Mouse (Mus musculus) Patski (cell line): ENCODE data around the gene Cdh15. TPM values are rescaled to one million over a fixed set of nuclear protein-coding genes. Genes with fewer than 3 reads are reported as not detected.

Source experiments
- ATAC-seq: fragments of 100-300 bp; one replicate; pipeline ENCODE4 v1.8.0; 2021
- CTCF ChIA-PET: fragments of 350-600 bp; sonication (Branson Sonifier 250); formaldehyde crosslinking; loops from one replicate; lab custom pipeline; 2022; ENCODE audit warnings: inconsistent platforms; lab: Charles Lee
- POLR2A ChIA-PET: fragments of 350-600 bp; sonication (Branson Sonifier 250); formaldehyde crosslinking; loops from one replicate; lab custom pipeline; 2022; ENCODE audit warnings: antibody characterized with exemption, inconsistent platforms; lab: Charles Lee
- DNase-seq: peaks from one replicate; pipeline ENCODE4 v3.0.0-alpha.2; 2011; ENCODE audit warnings: low read depth, low spot score
- H3K27me3 ChIP-seq: fragments of 371-371 bp; one replicate; pipeline ENCODE4 v1.5.1; 2021
- CTCF ChIP-seq: fragments of 100-300 bp; IDR thresholded peaks from one replicate; pipeline ENCODE4 v1.5.1; 2021
- in situ Hi-C: fragments of 300-500 bp; cut with MboI; formaldehyde crosslinking; loops from 3 replicates; pipeline ENCODE4 v1.11.1; 2018; ENCODE audit warnings: low pct_unique_long_range_greater_than_20kb, mixed read lengths
- polyA plus RNA-seq: library from polyadenylated mRNA; unstranded; gene quantifications from one replicate; pipeline ENCODE4 v1.2.3, GENCODE M21; 2021

Gene Cdh15
- polyA plus RNA-seq, 1 experiment from 2014 or later: 0.12 TPM

DNA sequence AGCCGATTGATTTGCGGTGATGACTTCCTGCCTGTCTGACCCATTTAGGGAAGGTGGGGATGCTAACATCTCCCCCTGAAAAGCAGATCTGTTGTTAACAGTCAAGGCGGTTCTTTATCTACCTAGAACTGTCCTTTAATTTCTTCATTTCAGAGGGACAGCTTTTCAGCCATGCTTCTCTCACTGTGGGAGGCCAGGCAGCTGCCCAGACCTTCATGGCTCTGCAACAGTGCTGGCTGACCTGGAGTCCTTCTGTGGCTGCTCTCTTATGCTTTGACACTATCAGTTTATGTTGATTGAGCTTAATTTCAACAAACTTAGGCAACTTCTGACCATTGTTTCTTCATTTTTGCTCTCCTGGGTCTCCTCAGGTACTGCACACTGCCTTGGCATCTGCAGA, 32.5 kb downstream of the Cdh15 start:
- no peak for TF ChIP-seq CTCF
- ATAC-seq (no peak), DNase-seq (no peak)
- ChIA-PET POLR2A (no interaction called here), CTCF (no interaction called here)
- in situ Hi-C loops: no loop called here
- H3K27me3 ChIP-seq: no peaks in the 10 kb centered on the region

DNA sequence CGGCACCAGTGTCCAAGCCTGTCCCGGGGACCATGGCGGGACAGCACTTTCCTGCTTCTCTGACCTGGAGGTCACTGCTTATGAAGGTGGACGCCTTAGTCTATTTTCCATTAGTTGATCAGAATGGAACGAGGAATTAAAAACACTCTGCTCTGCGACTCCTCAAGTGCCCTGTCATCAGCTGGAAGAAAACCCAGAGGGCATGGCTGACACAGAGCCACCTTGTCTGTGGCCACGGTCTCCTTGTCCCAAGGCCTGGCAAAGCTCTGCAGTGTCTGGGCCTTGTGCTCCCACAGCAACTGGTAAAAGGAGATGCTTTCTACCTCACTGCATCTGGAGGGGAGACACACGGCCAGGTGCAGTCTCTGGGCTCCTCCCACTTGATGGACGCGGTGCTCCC, 35.9 kb downstream of the Cdh15 start:
- ATAC-seq (no peak), DNase-seq (no peak)
- no peak for TF ChIP-seq CTCF
- in situ Hi-C loops: no loop called here
- ChIA-PET POLR2A (no interaction called here), CTCF (no interaction called here)
- no peaks in the 10 kb centered on the region for H3K27me3 ChIP-seq

DNA sequence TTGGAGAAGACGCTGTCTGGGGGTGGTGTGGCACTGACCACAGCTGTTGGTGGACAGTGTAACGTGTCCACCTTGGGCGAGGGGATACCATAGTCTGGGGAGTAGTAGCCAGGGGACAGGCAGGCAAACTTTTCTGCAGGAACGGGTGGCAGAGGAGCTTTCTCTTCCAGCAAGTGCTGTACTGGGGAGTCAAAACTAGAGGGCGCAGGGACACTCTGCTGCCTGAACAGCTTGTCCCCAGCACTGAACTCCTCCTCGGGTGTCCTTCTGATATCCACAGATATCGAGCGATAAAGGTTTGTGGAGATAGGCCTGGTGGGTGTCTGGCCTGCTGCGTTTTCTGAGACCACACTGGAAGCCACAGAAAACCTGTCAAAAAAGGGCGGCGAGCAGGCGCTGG, 43.7 kb downstream of the Cdh15 start:
- H3K27me3 ChIP-seq: no peaks in the 10 kb centered on the region
- TF ChIP-seq CTCF: no peak
- DNase-seq: no peak
- ChIA-PET CTCF (interaction anchor here (1.2 kb wide), 1 partner anchor 15 kb away, joined by 4 read pairs; no protein-coding TSS in a partner anchor), POLR2A (no interaction called here)
- in situ Hi-C loops: no loop called here
- no peak for ATAC-seq

DNA sequence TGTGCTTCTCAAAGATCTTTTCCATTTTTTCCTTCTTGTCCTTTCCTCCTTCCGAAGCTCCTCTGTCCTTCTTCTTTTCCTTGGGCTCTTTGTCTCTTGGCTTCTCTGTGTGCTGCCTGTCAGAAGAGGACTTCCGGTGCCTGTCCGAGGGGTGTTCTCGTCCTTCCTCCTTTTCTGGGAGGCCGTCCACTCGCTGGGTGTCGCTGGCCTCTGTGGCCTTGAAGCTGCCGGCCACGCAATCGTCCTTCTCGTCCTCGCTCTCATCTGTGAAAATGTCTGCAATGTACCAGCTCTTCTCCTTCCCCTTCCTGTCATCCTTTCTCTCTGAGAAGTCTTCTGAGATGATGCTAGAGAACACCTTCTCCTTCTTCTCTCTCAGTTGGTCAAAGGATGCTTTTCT, 45.7 kb downstream of the Cdh15 start:
- in situ Hi-C loops: no loop called here
- TF ChIP-seq CTCF: no peak
- no peak for ATAC-seq
- no peaks in the 10 kb centered on the region for H3K27me3 ChIP-seq
- POLR2A ChIA-PET: interaction anchor here (0.6 kb wide), 1 partner anchor 84 kb away, joined by 3 read pairs; no protein-coding TSS in a partner anchor
- DNase-seq: no peak
- CTCF ChIA-PET: no interaction called here

DNA sequence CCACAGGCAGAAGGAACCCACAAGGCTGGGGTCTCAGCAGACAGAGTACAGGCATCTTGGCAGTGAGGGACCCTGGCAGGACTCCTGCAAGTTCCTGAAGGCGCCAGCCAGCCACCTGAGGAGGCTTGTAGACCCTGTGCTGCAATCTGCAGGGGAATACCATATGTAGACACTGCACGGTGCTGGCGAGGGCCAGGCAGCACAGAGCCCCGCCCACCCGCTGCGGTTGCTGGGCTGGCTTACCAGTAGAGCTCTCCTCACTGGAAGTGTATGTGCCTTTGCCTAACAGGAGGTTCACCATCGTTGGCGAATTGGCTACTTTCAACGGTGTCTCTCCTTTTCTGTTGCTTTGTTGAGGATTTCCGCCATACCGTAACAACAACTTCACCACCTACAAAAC, 48.6 kb downstream of the Cdh15 start:
- in situ Hi-C loops: no loop called here
- POLR2A ChIA-PET: no interaction called here
- no peaks in the 10 kb centered on the region for H3K27me3 ChIP-seq
- DNase-seq (no peak), ATAC-seq (no peak)
- CTCF ChIA-PET: interaction anchor here (2.0 kb wide), 1 partner anchor 9 kb away, joined by 4 read pairs; no protein-coding TSS in a partner anchor
- TF ChIP-seq CTCF: no peak

DNA sequence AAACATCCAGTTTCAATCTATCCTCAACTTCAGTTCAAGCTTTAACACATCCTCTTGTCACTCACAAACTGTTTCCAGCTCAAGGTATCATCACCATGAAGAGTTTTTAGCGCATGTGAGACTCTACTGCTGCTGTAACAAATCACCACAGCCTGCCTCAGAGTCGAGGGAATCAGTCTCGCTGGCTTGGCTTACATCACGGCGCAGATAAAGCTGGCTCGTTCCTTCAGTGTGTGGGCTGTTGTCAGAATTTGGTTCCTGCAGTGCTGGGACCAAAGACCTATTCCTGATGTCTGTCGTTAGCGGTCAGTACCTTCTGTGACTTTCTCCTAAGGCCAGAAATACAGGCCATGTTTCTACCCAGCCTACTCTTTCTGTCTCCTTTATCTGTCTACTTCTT, 49.4 kb downstream of the Cdh15 start:
- ChIA-PET POLR2A (interaction anchor here (0.6 kb wide), 1 partner anchor 60 kb away, joined by 3 read pairs; no protein-coding TSS in a partner anchor), CTCF (interaction anchor here (1.2 kb wide), 1 partner anchor 9 kb away, joined by 3 read pairs; no protein-coding TSS in a partner anchor)
- in situ Hi-C loops: no loop called here
- no peak for TF ChIP-seq CTCF
- H3K27me3 ChIP-seq: no peaks in the 10 kb centered on the region
- no peak for ATAC-seq
- DNase-seq: no peak

DNA sequence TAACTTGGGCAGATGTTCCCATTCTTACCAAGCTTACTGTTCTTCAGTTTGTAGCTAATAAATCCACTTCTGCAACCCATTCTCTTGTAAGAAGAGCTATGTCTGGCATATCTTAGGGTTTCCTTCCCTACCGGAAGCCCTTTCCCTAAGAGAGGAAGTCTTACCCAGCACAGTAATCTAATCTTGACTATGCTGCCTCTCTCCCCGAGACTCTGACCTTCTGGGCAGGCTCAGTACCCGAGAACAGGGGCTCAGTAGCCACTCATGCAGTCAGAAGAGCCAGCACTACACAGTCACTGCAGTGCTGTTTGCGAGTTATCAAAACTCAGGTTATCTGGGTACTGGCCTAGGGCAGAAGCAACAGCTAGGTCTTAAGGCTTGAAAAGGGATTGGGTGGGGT, 50.3 kb downstream of the Cdh15 start:
- H3K27me3 ChIP-seq: no peaks in the 10 kb centered on the region
- ChIA-PET POLR2A (no interaction called here), CTCF (interaction anchor here (1.2 kb wide), 1 partner anchor 8 kb away, joined by 3 read pairs; no protein-coding TSS in a partner anchor)
- no peak for TF ChIP-seq CTCF
- DNase-seq (no peak), ATAC-seq (no peak)
- in situ Hi-C loops: no loop called here

DNA sequence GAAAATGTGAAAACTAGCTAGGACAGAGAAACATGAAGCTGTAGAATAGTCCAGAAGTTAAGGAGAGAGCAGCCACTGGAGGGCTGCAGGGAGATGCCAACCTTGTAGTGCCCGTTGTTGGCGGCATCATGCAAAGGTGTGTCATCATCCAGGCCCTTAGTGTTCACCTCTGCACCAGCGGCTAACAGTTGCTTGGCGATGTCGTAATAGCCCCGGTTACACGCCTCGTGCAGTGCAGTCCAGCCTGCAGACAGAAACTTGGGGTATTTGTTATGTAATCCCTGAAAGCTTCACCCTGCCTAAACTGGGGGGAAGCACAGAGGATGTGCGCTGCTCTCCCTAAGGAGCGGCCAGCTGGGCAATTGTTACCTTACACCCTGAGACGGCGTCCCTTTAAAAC, 50.7 kb downstream of the Cdh15 start:
- in situ Hi-C loops: no loop called here
- ChIA-PET CTCF (no interaction called here), POLR2A (no interaction called here)
- TF ChIP-seq CTCF: no peak
- DNase-seq (no peak), ATAC-seq (no peak)
- H3K27me3 ChIP-seq: no peaks in the 10 kb centered on the region

DNA sequence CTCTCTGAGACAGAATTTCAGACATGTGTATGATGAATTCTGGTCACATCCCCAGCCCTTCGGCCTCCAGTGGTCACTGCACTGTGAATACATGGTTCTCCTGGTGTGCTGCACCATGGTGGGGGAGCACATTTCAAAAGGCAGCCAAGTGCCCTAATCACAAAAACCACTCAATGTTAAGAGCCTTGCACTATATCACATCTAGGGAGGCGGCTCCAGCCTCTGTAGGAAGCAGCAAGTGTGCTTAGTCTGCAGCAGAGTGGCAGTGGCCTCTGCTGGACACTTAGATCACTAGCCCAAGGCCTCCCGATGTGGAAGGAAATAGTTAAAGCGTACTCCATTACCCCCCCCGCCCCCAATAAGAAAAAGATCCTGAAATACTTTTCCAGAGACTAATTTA, 51.3 kb downstream of the Cdh15 start:
- DNase-seq: no peak
- H3K27me3 ChIP-seq: no peaks in the 10 kb centered on the region
- in situ Hi-C loops: no loop called here
- CTCF ChIA-PET: no interaction called here
- TF ChIP-seq CTCF: no peak
- POLR2A ChIA-PET: no interaction called here
- ATAC-seq: no peak

DNA sequence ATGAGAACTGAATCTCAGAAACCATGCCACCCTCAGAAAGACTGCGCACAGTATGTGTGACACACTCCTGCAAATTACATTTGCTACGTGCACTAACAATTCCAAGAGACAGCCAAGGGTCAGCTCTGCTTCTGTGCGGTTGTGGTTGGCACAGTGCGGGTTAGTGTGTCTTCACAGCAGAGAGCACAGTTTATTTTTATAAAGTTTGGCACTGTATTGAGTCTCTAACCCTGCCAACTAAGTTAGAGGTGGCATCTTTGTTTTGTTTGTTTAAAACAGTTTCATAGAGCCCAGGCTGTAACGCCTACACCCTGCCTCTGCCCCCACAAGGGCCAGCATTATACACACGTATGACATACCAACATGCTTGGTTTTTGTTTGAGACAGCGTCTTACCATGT, 53.7 kb downstream of the Cdh15 start:
- in situ Hi-C loops: loop anchor here (10.0 kb wide), 1 partner anchor 193 kb away; no protein-coding TSS in a partner anchor
- H3K27me3 ChIP-seq: no peaks in the 10 kb centered on the region
- CTCF ChIA-PET: interaction anchor here (1.3 kb wide), 1 partner anchor 209 kb away, joined by 3 read pairs; no protein-coding TSS in a partner anchor
- POLR2A ChIA-PET: no interaction called here
- no peak for TF ChIP-seq CTCF
- DNase-seq (no peak), ATAC-seq (no peak)

DNA sequence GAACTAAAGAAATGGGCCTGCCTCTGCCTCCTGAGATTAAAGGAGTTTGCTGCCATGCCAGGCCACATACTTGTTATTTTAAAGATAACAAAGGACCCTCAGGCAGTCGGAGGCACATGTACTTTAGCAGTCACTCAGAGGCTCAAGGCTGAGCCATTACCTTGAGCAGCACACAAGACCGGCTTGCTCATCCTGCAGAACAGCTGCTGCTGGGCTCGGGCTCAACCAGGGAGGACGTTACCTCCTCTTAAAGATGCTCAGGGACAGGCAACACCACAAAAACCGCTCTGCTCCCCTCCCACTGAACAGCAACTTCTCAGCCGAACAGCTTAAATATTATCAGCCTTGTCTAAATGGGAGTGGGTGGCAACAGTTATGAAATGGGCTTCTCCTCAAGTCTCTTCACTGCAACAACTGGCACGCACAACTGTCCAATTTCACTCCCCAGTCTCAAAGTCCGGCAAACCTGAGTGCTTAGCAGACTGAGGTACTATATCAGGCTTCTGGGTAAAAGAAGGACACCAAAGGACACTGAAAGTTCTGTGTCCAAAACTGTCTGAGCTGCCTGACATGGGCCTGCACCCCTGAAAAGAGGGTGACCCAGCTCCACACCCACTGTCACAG, 54.2 kb downstream of the Cdh15 start:
- H3K27me3 ChIP-seq: no peaks in the 10 kb centered on the region
- POLR2A ChIA-PET: no interaction called here
- no peak for TF ChIP-seq CTCF
- no peak for DNase-seq
- CTCF ChIA-PET: no interaction called here
- in situ Hi-C loops: loop anchor here (10.0 kb wide), 1 partner anchor 193 kb away; no protein-coding TSS in a partner anchor
- ATAC-seq: no peak
